Mouse (Mus musculus): ENCODE data around the gene Me1.

Gene Me1

GRCm38 (mm10) chr9:86534071-86534470 lies 161.7 kb downstream of the Me1 start:
- no peak for DNase-seq (ENCODE audit: low read depth)
